Mouse (Mus musculus): ENCODE results near the gene Alg9. TPM values are rescaled to one million over a fixed set of nuclear protein-coding genes. Genes with fewer than 3 reads are reported as not detected.
A peak's percentile ranks its signal among the peaks of the same experiment; 100 is the strongest.

The Alg9 gene
- total RNA-seq, 2 experiments from 2014 or later: 25.5 to 26.3 TPM

DNA sequence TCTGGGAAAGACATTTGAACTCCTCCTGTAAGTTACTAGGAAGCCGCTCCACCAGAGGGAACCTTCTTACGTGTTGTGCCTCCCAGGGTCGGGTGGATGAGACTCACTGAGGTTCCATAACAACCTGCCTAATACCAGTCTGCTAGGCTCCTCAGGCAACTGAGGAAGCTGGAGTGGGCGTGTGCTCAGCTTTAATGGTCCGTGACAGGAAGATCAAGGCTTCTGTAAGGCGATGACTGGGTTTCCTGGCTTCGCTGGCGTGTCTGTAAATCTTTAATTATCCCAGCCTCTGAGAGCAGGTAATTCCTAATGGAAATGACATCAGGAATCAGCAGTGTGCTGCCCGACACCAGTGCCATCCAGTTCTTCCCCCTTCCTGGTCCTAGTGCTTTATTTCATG lies 70.7 kb downstream of the Alg9 start:
- no peak for DNase-seq (ENCODE audit: low spot score in 2 of 2)
- intact Hi-C loops (cut with DNase I): loop anchor here (5.0 kb wide), 1 partner anchor 207 kb away; no protein-coding TSS in a partner anchor

DNA sequence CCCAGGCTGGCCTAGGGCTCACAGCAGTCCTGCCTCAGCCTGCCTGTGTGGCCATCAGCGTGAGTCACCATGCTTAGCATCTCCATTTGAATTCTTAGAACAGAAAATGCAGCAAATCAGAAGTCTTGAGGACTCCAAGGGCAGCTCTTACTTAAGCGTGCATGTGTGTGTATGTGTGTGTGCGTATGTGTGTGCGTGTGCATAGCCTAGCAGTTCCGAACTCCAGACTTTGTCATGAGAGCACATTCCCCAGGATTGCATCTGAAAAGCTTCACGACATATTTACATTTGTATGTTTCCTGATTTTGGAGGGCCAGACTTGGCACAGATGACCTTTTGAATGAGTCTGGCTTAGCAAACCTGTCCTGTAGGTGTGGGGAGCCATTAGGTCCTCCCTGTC lies 72.3 kb downstream of the Alg9 start:
- intact Hi-C loops (cut with DNase I): loop anchor here (5.0 kb wide), 1 partner anchor 205 kb away; no protein-coding TSS in a partner anchor
- no peak for DNase-seq (ENCODE audit: low spot score in 2 of 2)

DNA sequence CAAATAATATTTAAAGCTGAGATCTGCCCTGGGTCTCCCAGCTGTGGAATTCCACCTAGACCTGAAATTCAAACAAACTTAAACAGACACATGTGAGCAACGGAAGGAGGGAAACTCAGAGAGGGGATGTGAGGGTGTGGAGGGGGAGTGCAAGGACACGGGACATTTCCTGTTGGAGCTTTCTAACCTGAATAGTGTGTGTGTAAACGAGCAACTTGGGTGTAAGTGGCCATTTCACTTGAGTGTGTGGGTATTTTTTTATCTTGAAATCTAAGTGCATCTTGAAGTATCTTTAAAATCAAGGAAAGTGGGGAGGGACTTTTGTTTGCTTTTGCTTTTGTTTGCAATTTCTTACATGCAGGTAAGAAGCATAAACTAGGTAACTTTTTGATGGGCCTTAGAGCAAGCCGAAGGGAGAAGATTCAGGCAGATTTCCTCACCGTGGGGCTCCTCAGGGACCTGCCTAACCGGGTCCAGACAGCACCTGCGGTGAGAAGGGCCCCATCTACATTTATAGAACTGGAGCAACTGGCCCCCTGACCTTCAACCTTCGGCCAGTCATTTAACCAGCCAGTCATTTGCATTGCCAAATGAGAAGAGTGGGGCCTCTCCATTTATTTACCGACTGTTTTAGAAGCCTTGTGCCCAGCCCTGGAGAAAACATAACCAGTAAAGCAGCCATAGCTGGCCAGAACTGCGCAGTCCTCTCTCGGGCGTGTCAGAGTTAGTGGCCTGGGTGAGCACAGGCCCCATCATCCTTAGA lies 73.0 kb downstream of the Alg9 start:
- intact Hi-C loops (cut with DNase I): loop anchor here (2.0 to 5.0 kb wide), 2 partner anchors 205 to 305 kb away; no protein-coding TSS in a partner anchor
- no peak for DNase-seq (ENCODE audit: low spot score in 2 of 2)

DNA sequence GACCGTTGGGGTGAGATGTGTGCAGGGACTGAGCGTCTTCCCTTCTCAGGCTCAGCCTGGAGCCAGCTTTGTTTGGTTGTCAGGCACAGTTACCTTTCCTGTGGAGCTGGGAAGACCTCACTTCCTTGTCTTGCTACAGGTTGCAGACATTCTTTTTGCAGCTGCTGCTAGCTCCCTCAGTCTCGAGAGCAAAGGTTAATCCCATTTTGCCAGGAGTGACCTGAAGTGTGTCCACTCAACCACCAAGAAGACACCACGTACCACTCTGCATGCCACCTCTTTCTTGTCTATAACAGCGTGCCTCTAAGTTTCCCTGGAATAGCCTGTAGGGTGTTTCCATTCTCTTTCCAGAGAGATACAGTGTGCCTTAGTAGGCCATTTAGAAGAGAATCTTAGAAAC lies 74.0 kb downstream of the Alg9 start:
- no peak for DNase-seq (ENCODE audit: low spot score in 2 of 2)
- intact Hi-C loops (cut with DNase I): loop anchor here (1.0 to 5.0 kb wide), 3 partner anchors 160 to 304 kb away; partner anchors contain the start of gene Sik2

DNA sequence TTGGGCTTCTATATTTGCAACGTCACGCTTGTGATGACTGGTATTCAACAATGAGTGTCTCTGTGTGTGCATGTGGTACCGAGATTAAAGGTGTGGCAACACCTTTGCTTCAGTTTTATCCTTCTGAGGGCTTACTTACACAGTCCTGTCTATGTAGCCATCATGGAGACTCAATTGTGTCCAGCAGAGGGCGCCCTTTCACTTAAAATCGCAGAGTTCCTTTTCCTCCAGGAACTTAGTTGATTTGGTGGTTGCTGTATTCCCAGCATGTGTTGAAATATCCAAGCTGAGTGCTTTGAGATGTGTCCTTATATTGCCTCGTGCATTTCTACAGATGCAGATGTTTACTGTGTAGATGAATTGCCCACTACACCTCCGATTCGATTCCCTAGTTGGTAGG lies 74.4 kb downstream of the Alg9 start:
- peak; percentile 92 to 97 for DNase-seq (ENCODE audit: low spot score in 2 of 2)
- intact Hi-C loops (cut with DNase I): loop anchor here (1.0 to 5.0 kb wide), 3 partner anchors 160 to 304 kb away; partner anchors contain the start of gene Sik2

DNA sequence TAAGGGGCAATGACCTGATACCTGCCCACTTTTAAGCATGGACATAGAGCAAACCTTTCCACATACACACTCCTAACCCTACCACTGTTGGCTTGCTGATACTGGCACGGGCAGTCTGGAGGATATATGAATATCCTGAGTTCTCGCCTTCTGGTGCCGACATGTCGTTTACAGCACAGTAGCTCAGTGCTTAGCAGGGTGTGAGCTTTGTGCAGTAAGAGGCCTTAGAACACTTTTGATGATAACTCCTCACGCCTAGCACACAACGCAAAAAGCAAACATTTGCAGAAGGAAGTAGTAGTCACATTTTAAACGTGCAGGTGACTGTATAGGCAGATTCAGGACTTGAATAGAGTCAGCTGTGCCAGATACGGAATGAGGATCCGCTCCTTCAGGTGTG lies 74.9 kb downstream of the Alg9 start:
- intact Hi-C loops (cut with DNase I): loop anchor here (1.0 to 5.0 kb wide), 3 partner anchors 160 to 303 kb away; partner anchors contain the start of gene Sik2

DNA sequence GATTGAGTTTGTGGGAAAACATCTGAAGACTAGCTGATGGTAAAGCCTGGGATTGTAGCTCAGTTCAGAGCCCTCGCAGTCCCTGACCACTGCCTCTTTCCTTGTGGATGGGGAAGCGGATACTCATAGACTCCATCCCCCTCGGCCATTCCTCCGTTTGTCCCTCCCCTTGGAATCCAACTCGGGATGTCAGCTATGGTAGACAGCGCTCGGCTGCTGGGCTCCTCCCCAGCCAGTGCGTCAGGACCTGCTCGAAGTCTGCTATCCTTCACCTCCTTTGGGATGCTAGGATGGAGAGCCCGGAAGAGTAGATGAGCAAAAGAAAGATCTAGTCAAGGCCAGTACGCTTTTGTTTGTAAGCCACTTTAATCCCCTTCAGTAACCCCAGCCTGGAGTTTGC lies 75.5 kb downstream of the Alg9 start:
- DNase-seq (ENCODE audit: low spot score in 2 of 2): no peak
- intact Hi-C loops (cut with DNase I): no loop called here

More for the DNA sequence above, 74.9 kb downstream of the Alg9 start:
- DNase-seq (ENCODE audit: low spot score in 2 of 2): no peak

DNA sequence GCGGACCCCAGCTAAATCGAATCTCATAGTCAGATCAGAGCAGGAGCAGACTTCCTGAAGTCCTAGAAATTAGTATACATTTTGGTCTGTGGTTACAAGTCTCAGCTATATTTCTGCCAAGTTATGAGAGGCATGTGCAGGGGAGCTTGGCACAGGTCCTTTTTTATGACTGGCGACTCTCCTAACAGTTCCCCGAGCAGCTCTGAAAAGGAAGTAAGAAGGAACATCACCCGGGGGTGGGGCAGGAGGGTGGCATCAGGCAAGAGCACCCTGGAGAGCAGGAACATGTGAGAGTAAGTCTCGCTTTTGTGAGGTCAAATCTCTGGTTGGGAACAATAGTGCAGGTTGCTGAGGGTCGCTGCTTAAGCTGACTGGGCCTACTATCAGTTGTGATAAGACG lies 75.9 kb downstream of the Alg9 start:
- intact Hi-C loops (cut with DNase I): no loop called here
- DNase-seq (ENCODE audit: low spot score in 2 of 2): peak in 1 of 2 experiments; percentile 81

DNA sequence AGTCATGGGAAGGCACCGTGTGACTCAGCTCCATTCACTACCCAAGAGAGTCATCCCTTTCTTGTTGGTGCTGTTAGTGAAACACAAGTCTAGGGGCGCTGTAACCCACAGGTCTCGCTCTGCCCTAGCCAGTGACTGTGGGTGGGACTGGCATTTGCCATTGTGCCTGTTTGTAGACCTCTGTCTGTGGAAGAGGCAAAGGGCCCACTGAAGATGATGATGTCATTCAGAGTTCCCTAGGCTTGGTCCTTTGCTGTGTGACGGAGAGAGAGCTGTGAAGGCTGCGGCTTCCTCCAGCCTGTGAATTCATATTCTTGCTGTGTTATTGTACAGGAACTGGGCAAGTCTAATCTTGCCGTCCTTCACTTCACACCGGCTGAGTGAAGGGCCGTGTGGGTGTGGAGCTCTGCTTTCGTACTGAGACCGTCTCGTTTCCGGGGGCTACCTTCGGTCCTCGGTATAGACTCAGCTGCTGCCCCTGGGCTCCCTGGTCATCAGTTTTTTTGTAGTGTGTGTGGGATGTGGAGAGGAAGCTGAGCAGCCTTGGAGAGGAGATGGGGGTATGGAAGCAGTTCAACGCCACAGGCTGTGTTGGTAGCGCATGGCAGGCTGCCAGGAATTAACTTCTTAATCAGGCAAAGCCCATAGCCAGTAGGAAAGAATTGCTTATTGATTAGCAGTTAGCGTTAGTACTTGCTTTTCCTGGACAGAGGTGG lies 78.0 kb downstream of the Alg9 start:
- peak in 1 of 2 experiments; percentile 46 for DNase-seq (ENCODE audit: low spot score in 2 of 2)
- intact Hi-C loops (cut with DNase I): no loop called here

DNA sequence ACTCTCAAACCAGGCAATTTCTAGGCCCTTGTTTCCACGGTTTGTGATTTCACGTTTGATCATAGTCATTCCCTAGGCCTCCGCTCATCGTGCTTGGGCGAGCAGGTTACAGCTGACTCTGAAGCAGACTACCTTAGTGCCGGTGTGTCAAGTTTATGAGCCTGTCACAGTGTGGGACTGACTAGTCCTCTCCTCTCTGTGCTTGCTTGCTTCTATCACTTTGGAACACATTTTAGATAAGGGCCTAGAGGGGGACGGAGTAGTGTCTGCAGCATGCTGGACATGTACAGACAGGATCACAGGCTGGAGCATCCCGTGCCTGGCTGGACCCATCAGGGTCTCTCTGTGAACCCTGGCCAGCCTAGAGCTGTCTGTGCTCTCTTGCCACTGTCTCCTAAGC lies 79.6 kb downstream of the Alg9 start:
- no peak for DNase-seq (ENCODE audit: low spot score in 2 of 2)
- intact Hi-C loops (cut with DNase I): no loop called here

DNA sequence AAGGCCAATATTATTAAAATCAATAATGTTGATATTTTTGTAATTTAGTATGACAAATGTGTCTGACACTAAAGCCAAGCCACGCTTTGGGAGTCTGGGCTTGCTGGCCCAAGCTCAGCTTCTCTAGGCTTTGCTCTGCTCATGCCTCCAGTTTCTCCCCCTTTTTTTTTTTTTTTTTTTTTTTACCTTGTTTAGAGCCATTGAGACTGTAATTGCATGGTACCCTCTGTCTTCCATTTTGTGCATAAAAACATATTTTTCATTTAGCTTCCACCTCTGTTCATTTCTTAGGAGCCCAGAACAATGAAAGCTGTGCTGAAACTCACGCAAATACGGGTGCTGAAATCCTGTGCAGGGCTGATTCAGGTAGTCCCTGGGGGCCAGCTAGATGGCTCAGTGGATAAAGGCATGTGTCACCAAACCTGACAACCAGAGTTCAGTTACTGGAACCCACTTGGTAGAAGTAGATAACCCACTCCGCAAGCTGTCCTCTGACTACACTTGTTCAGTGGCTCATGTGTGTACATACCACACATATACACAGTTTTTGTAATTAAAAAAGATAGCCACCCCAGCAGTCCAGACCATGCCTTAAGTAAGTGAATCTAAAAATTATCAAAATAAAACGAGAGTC lies 80.4 kb downstream of the Alg9 start:
- intact Hi-C loops (cut with DNase I): no loop called here

DNA sequence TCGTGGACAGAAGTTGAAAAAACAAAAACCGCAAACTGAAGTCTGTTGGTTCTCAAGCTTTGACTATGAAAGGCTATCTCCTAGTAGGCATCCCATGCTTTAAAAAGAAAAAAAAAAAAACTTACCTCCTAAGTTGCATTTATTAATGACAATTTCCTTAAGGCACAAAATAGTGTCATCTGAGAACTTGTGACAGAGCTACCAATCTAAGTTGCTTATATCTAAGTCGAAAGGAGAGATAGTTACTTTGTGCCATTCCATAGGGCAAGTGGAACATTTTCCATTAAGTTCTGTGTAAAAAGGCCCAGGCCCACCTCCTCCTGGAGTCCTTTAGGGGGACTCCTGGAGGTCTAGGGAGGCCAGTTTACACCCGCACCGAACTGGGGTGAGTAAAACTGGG lies 81.0 kb downstream of the Alg9 start:
- DNase-seq (ENCODE audit: low spot score in 2 of 2): no peak
- intact Hi-C loops (cut with DNase I): loop anchor here (2.0 kb wide), 1 partner anchor 153 kb away; the partner anchor contains the start of gene Sik2

More for the DNA sequence above, 80.4 kb downstream of the Alg9 start:
- DNase-seq (ENCODE audit: low spot score in 2 of 2): no peak

DNA sequence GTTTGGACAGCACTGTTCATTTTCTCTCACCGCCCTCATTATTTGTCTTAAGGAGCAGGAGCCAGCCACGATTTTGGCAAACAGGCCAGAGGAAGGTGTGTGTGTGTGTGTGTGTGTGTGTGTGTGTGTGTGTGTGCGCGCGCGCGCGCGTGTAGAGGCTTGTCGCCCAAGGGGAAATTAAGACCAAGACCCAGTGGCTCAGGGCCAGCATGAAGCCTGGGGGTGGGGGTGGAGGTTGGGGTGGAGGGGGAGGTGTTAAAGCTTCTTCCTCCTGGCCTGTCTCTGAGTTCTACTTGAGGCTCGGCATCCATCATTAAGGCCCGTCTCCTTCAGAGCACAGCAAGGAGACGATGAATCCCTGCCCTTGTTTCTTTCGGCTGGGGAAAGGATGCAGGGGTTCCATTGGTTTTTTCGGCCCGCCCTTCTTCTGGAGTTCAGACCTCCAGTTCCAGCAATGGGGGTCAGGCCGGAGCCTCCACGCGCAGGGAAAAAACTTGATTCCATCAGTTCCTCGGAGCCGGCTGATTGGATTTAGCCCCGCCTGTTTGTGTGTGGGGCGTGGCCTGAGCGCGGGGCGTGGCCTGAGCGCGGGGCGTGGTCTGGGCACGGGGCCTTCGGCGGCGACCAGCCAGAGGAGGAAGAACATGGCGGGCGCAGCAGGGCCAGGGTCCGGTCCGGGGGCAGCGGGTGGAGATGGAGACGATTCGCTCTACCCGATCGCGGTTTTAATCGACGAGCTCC lies 81.7 kb downstream of the Alg9 start:
- intact Hi-C loops (cut with DNase I): loop anchor here (2.0 kb wide), 1 partner anchor 152 kb away; the partner anchor contains the start of gene Sik2

DNA sequence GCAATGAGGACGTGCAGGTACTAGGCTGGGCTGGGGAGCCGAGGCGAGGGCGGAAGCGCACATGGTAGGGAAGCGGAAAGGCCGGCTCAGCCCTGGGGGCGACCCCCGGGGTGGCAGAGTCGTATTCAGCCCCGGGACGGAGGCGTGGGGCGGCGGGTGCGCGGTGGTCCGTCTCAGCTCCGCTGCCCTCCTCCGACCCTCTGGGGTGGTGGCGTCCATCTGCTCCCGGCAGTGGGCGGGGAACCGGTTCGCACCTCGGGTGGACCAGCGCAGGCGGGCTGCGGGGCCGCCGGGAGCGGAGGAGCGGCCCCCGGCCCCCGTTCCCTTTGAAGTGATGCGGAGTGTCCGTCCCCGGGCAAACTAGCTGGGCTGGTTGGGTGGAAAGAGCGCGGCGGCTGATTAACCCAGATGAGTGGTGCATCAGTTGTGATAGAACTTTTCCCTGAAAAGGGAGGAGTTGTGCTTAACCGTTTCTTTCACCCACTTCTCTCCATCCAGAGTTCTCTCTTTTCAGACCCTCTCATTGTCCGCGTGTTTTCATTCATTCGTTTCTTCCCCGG lies 82.3 kb downstream of the Alg9 start:
- peak in 1 of 2 experiments; percentile 29 for DNase-seq (ENCODE audit: low spot score in 2 of 2)
- intact Hi-C loops (cut with DNase I): loop anchor here (2.0 kb wide), 1 partner anchor 152 kb away; the partner anchor contains the start of gene Sik2

More for the DNA sequence above, 81.7 kb downstream of the Alg9 start:
- peak; percentile 89 to 90 for DNase-seq (ENCODE audit: low spot score in 2 of 2)

DNA sequence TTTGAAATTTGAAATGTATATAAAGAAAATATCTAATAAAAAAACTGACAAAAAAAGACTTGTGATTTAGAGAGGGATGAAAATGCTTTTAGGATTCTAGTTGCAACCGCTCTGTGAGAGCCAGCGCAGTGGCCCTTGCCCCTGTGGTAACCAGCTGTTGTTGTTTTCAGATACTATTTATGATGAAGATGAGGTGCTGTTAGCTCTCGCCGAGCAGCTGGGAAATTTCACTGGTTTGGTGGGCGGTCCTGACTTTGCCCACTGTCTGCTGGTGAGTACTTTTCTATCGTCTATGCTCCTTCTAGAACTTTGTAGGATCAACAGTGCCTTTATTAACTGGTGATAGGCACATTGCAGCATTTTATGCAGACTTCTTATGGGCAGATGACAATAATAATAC lies 83.9 kb downstream of the Alg9 start:
- no peak for DNase-seq (ENCODE audit: low spot score in 2 of 2)
- intact Hi-C loops (cut with DNase I): no loop called here

DNA sequence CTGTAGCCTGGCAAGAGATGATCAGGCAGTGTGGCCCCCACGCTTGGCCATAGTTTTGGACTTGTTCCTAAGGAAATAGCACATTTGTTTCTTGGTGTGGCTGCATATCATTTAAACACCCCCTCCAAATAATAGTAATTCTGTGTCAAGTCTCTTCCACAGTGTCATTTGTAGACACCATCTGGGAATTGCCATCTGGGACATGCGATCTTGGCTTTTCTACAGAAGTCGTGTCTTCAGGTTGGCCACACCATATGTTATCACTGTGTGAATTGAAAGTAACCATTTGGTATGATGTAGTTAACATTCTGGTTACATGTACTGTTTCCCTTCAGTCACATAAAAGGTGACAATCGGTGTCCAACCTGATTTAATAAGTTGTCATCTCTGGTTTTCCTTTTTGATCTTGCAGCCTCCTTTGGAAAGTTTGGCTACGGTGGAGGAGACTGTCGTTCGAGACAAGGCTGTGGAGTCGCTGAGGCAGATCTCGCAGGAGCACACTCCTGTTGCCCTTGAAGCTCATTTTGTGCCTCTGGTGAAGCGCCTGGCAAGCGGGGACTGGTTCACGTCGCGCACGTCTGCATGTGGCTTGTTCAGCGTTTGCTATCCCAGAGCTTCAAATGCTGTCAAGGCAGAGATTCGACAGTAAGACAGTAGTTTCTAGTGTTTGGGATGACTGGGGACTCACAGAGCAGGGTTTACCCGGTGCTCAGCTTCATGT lies 86.5 kb downstream of the Alg9 start:
- DNase-seq (ENCODE audit: low spot score in 2 of 2): peak in 1 of 2 experiments; percentile 50
- intact Hi-C loops (cut with DNase I): no loop called here

DNA sequence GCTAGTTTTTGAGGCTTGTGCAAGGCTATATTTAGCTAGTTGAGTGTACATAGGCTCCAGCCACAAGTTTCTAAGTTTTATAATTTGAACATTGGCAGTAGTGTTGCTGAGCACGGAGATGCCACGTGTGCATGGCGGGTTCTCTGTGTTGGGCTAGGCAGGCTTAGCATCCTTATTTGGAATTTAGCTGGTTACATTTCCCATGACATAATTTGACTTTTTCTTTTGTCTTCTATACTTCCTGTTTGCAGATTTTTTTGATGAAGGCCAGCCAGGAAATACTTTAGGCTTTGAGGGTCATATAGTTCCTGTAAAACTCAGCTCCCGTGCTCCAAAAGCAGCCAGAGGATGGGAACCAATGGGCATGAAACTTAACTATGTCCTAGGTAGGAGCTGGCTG lies 89.0 kb downstream of the Alg9 start:
- no peak for DNase-seq (ENCODE audit: low spot score in 2 of 2)
- intact Hi-C loops (cut with DNase I): no loop called here

DNA sequence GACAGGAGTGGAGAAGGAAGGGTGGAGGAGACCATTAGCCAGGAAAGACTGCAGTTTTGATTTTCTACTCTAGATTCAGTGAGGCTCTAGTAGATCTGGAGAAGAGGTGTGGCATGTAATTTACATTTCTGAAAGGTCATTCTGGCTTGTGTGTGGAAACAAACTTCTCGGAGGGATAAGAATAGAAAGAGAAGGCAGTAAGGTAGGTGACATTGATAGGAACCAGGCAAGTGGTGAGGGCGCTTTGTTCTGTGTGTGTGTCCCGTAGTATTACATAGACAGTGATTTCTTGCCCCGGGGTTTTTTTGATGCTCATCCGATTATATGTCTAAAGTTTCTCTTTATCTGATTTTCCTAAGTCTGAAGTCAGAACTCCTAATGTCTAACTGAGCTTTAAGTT lies 90.1 kb downstream of the Alg9 start:
- intact Hi-C loops (cut with DNase I): no loop called here
- DNase-seq (ENCODE audit: low spot score in 2 of 2): no peak

All from left cerebral cortex, postnatal 25 days (tissue).